Mouse (Mus musculus) small intestine, adult 2 months (tissue): ENCODE data around the gene Usmg5.

Experiments
- CTCF ChIP-seq: fragments of 200-500 bp; IDR thresholded peaks from 2 replicates; pipeline ENCODE4 v1.5.1; 2012; ENCODE audit warnings: low read depth, mild to moderate bottlenecking, control low read depth, inconsistent platforms, low read length, moderate library complexity, mixed read lengths; ENCODE audit not compliant: insufficient replicate concordance, insufficient read length; ENCODE audit errors: extremely low read depth
- POLR2A ChIP-seq: fragments of 200-500 bp; IDR thresholded peaks from 2 replicates; pipeline ENCODE4 v1.6.1; 2012; ENCODE audit warnings: low read depth, mild to moderate bottlenecking, control low read depth, inconsistent platforms, low read length, moderate library complexity

DNA sequence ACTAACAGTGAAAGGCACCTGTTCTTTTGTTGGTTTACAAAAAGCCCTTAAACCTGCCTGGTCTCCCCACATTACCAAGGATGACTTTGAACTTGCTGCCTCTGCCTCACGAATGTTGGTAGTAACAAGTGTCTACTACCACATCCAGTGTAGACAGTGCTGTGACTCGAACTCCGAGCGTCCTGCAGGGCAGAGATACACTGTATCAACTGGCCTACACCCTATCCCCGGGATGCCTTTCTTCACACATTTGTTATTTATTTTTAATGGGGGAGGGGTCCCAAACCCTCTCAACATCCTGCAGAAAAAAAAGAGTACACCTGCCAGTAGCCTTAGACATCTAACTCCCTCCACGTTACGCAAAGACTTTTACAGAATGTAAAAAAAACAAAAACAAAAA is 40.6 kb downstream of the Usmg5 start:
- no peak for TF ChIP-seq POLR2A
- TF ChIP-seq CTCF = no peak
